ENCODE assay signal across 15 mouse cellular contexts in the genomic region with DNA sequence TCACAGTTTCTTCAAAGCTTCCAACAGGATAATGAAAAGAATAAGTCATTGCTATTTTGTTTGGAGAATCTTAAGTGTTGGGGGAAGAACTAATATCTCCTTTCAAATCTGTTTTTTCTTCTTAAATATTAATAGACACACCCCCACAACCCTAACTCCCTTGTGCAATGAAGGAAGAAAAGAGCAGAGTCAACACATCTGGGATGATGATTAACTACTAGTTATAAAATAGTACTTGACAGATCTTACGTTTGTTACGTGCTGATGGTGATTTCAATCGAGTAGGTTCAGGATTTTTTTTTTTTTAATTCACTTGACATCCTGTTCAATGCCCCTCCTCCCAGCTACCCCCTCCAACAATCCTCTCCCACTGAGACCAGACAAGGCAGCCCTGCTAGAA. TPM values are rescaled to one million over a fixed set of nuclear protein-coding genes. Genes with fewer than 3 reads are reported as not detected.
"Had no signal": no experiment of that assay in that cellular context is flagged by ENCODE, and none has a peak within 500 bp of the region (broad histone marks: within the 10 kb centered on the region; RNA-seq: fewer than 3 reads in every experiment).

No protein-coding gene starts in this region.

- H3K4me1 ChIP-seq: hindbrain, embryonic 15.5 days; limb, embryonic 10.5 days; liver, embryonic 15.5 days; midbrain, embryonic 13.5 days; neural tube, embryonic 15.5 days had no signal

- H3K9me3 ChIP-seq: hindbrain, embryonic 15.5 days; limb, embryonic 10.5 days; liver, embryonic 15.5 days; lung, embryonic 15.5 days; midbrain, embryonic 13.5 days; neural tube, embryonic 15.5 days had no signal

- H3K4me3 ChIP-seq: hindbrain, embryonic 15.5 days; layer of hippocampus, adult 2 months; limb, embryonic 10.5 days; liver, embryonic 15.5 days; lung, embryonic 15.5 days; midbrain, embryonic 13.5 days; myocyte; neural tube, embryonic 15.5 days had no signal

- H3K36me3 ChIP-seq: hindbrain, embryonic 15.5 days; limb, embryonic 10.5 days; liver, embryonic 15.5 days; lung, embryonic 15.5 days; midbrain, embryonic 13.5 days; neural tube, embryonic 15.5 days had no signal

- H3K4me2 ChIP-seq: hindbrain, embryonic 15.5 days; liver, embryonic 15.5 days; lung, embryonic 15.5 days; midbrain, embryonic 13.5 days; neural tube, embryonic 15.5 days had no signal

- H3K27me3 ChIP-seq: hindbrain, embryonic 15.5 days; lung, embryonic 15.5 days; midbrain, embryonic 13.5 days; neural tube, embryonic 15.5 days had no signal

- H3K9ac ChIP-seq: hindbrain, embryonic 15.5 days; liver, embryonic 15.5 days; lung, embryonic 15.5 days; midbrain, embryonic 13.5 days; neural tube, embryonic 15.5 days had no signal

- ATAC-seq: midbrain, embryonic 13.5 days had no signal

- DNase-seq: lung, postnatal 36 days had no signal

- H3K27ac ChIP-seq: hindbrain, embryonic 15.5 days; layer of hippocampus, adult 2 months; limb, embryonic 10.5 days; liver, embryonic 15.5 days; lung, embryonic 15.5 days; midbrain, embryonic 13.5 days; neural tube, embryonic 15.5 days; stomach, postnatal 0 days had no signal

RNA-seq across cellular contexts. Expression of a gene that starts 6.1 kb away (rescaled TPM):
- total RNA-seq: layer of hippocampus, adult 2 months; layer of hippocampus, postnatal 10 days; left cerebral cortex, adult 18-20 months; left cerebral cortex, postnatal 14 days; midbrain, postnatal 0 days had no signal
- polyA plus RNA-seq: midbrain, postnatal 0 days; myocyte; neural tube, embryonic 15.5 days; stomach, postnatal 0 days had no signal

RNA-seq across cellular contexts. Expression of a gene that starts 56.0 kb away (rescaled TPM):
- total RNA-seq: megakaryocyte progenitor cell, adult 5-6 weeks had no signal
- polyA plus RNA-seq: myocyte had no signal
